Mouse (Mus musculus): ENCODE measurements at regions not wholly inside any gene's neighbourhood (a gene's known extent, or its start where the extent isn't known, plus 50 kb on each side); places are given as distances from the start of the nearest gene placed in this dataset.

DNA sequence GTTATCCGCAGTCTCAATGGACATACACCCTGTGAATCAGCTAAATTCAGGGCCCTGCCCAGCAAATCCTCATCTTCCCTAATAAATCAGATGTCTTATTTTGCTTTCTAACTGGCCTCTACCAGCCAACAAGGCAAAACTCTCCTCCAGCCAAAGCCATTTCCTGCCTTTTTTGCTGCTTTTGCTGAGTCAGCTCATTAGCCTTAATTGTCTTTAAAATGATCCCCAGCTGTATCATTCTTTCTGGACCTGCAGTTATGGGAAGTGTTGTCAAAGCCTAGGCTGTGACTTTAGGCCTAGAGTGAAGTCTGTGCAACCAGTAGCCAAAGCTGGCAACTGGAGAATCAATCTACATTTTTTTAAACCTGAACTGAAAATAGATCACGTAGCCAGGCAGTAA lies 81.4 kb downstream of the Mtpn start:
- no peak for DNase-seq (ENCODE audit: extremely low read depth, low read depth)

GRCm38 (mm10) chr6:35445007-35445406 lies 94.7 kb downstream of the Mtpn start:
- DNase-seq (ENCODE audit: extremely low read depth, low read depth), result no peak

- no peak for DNase-seq (ENCODE audit: extremely low read depth, low read depth)
Measured at GRCm38 (mm10) chr6:35426301-35426700, 100.4 kb upstream of the Fam180a start.

- DNase-seq (ENCODE audit: extremely low read depth, low read depth), result no peak
Measured at GRCm38 (mm10) chr6:35424521-35424920, 98.6 kb upstream of the Fam180a start.

DNA sequence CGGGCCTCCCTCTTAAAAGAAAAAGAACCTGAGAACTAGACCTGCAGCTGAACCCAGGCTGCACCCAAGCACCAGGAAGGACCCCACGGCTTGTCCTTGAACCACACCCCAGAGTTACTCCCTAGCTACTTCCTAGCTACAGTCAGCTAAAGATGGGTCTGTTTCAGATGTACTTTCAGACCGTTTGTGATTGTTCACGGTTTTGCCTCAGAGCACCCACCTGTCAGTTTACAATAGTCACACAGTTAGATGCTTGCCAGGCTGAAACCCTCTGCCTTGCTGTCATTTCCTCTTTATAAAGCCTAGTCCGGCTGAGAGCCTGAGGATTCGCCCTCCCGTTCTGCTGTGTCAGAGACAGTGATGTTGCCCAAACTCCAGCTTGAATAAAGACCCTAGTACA lies 95.0 kb upstream of the Fam180a start:
- DNase-seq (ENCODE audit: extremely low read depth, low read depth), result no peak

DNA sequence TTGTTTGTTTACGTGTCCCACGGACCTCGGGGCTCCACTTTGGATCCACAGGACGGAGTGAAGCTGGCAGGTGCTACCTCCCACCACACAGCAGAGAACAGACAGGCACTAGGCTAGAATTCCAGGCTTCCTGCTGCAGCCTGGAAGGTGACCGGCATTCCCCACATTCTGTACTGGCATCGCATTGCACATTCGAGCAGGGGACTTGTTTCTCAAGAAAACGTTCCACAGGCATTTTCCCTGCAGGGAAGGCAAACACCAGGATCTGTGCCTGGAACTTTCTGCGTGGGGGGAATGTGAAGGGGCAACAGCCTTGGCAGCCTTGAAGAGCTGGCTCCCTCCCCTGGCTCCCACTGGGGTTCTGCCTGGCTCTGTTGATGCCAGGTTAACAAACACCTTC lies 79.1 kb upstream of the Fam180a start:
- DNase-seq (ENCODE audit: extremely low read depth, low read depth), result no peak

DNA sequence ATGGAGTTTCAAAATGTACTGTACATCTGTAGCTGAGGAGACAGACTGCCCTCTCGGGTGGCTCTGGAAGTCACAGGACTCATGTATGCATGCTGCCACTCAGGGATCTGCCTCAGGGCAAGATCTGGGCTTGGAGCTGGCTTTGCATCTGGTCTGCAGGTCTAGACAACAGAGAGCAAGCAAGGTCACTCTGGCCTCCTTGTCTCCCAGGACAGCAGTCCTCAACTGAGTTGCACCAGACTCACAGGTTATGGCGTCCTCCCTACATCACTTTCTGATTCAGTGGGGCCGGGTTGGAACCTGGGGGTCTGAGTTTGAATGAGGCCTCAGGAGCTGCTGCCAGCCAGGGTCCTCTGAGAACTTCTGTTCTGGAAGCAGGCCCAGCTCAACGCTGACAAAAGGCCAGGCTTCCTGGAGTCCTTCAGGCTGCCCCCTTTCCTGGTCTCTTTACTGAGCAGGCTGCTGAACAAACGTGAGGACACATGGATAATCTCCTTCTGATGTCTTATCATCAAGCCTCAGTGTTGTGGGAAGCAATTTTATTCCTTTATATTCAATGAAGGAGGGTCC lies 77.5 kb upstream of the Fam180a start:
- no peak for DNase-seq (ENCODE audit: extremely low read depth, low read depth)

- no peak for DNase-seq (ENCODE audit: extremely low read depth, low read depth)
Measured at GRCm38 (mm10) chr6:35395726-35396125, 69.8 kb upstream of the Fam180a start.

DNA sequence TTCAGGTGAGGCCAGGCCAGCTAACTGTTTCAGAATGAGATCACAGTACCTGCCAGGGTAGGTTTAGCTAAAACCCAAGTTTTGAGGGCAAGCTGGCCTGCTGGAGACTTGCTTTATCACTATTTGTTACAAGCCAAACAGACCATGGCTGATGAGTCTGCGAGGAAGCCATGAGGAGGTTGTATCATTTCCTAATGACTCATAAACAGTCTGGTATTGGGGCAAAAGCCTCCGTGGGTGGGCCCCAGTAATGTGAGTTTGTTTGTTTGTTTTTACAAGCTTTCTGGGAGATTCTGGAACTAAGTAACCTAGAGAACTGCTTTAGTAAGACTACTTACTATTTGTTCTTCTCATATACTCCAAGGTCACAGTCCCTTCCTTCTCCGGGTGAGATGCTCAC lies 62.9 kb upstream of the Fam180a start:
- DNase-seq (ENCODE audit: extremely low read depth, low read depth), result no peak

DNA sequence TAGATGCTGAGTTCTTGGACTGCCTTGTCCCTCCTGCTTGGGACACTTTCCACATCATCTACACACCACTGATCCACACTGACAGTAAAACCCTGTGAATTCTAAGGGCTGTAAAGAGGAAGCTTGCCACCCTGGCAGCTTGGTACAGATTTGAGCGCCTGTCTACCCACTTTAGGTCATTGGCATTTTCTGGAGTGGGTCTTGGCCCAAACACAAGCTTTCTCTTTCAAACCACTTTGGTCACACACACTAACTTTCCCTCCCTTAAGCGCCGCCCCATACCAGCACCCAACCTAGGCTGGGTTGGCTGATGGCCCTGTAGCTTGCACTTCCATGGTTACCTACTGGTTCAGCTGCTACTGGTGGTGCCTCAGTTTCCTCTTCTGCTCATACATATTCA lies 55.6 kb upstream of the Fam180a start:
- no peak for DNase-seq (ENCODE audit: extremely low read depth, low read depth)

GRCm38 (mm10) chr6:35380721-35381466 lies 55.0 kb upstream of the Fam180a start:
- DNase-seq (ENCODE audit: extremely low read depth, low read depth), result peak; percentile 43

DNA sequence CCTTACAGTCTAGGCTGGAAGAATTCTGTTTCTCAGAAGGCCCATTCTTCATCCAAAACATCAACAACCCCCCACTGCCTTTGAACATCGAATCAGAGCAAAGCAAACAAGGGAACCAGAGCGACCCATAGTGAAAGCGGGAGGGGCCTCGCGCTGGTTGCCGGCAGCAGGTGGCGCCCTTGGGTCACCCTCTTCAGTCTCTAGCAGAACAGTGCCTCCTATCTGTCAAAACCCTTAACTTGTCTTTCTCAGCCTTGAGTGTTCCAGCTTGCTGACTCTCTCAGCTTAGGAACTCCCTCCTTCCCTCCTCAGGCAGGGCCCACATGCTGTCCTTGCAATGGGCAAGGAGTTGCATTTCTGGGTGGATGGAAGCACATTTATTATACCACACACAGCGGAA lies 53.9 kb upstream of the Fam180a start:
- peak; percentile 68 for DNase-seq (ENCODE audit: extremely low read depth, low read depth)

GRCm38 (mm10) chr6:35378851-35379250 lies 52.9 kb upstream of the Fam180a start:
- DNase-seq (ENCODE audit: extremely low read depth, low read depth), result no peak

- no peak for DNase-seq (ENCODE audit: extremely low read depth, low read depth)
Measured at GRCm38 (mm10) chr6:35377535-35377934, 51.6 kb upstream of the Fam180a start.

DNA sequence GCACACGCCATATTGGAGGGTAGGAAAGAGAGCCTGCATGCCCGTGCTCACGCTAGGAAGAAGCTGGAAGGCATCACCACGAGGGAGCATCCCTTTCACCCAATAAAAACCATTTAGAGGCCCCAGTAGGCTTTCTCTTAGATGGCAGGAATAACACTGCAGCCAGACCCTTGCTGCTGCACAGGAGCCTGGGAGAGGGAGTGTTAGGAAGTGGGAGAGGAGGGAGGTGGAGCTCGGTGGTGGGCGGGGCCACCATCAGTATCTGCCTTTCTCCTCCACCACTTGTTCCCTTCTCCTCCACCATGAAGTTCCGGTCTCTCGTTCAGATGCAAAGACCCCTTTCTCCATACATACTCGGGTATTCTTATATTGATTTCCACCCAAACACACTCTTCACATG lies 50.6 kb upstream of the Fam180a start:
- no peak for DNase-seq (ENCODE audit: extremely low read depth, low read depth)
